Mouse (Mus musculus): ENCODE measurements around the gene Vmn1r234.
"Not testable (repeated sequence)": the region's sequence is repeated elsewhere in the genome, so short reads cannot be mapped to it uniquely, and the experiment has no call there.

Gene Vmn1r234

DNA sequence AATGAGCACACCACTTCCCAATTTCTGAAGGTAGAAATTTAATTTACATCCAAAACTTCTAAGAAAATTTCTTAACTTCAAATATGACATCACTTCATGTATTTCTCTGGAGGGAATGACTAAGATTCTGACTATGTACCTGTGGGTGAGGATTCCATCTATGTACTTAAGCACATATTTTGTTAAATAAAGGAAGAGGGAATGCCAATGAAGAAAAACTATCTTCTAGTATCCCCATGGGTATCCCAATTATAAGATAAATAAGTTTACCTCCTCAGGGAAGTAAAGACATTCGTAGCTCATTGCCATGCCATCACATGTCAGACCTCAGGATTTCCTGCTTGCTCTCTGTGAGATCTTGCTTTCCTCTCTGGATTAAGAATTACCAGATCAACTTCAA, at the start of gene Vmn1r234:
Gene Vmn1r234, plus strand, starts transcription at position 301 of the 400 bp plus-strand sequence.
- DNase-seq (ENCODE audit: low spot score), result no peak

GRCm38 (mm10) chr17:21211081-21211480, 14.8 kb upstream of the Vmn1r234 start:
- not testable (repeated sequence) for DNase-seq (ENCODE audit: low spot score)

DNA sequence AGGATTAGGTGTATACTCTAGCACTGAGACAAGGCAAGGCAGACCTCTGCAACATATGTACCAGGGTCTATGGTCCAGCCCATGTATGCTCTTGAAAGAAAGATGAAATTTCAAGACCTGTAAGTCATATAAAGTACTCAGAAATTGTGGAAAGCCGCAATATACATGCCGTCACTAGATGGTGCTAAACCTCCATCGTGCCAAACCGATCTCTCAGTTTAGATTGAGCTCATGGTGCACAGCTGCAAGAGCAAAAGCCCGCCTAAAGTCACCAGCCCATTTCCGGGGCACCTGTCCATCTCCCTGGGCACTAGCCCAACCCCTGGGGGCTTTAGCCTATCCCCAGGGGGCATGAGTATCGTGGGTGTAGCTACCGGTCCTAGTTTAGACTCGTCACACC, 5.8 kb downstream of the Vmn1r234 start:
- no peak for DNase-seq (ENCODE audit: low spot score)

- DNase-seq (ENCODE audit: low spot score), result no peak
These were observed 30.2 kb downstream of the Vmn1r234 start, which contains the start of gene Vmn1r235 for GRCm38 (mm10) chr17:21256111-21256510. Gene Vmn1r235 (plus strand): TSS chr17:21256411.

DNA sequence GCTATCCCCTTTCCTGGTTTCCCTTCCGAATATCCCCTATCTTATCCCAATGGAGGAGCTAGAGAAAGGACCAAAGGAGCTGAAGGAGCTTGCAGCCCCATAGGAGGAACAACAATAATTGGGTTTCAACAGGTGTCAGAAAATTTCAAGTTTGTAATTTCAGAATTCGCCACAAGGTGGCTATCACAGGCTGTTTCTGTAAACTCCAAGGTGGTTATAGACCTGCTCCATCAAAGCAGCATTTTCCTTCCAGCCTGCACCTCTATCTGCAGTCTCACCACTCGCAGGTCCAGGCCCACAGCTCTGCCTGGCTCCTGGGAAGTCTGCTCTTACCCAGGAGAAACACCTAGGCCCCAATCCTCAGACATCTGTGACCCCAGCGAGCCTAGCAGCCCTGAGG, 46.2 kb downstream of the Vmn1r234 start:
- DNase-seq (ENCODE audit: low spot score), result no peak

DNA sequence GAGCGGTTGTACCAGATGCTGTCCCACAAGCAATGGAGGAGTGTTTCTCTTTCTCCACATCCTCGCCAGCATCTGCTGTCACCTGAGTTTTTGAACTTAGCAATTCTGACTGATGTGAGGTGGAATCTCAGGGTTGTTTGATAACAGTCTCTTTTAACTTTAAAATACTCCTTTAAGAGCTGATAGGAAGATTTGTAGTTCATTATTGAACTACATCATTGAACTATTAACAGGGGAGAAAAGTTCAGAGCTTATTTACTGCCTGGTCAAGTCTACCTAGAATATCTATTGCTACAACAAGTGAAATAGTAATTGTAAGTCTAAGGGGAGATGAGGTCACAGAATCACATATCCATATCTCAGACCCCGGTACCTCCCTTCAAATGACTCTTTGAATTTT, 56.8 kb downstream of the Vmn1r234 start, which contains the start of gene Vmn1r236:
Gene Vmn1r236, plus strand, starts transcription at position 301 of the 400 bp plus-strand sequence.
- DNase-seq (ENCODE audit: low spot score), result no peak

- DNase-seq (ENCODE audit: low spot score), result no peak
These were observed 58.5 kb downstream of the Vmn1r234 start for GRCm38 (mm10) chr17:21284395-21284794.
